Mouse (Mus musculus): Measurements from ENCODE around the gene Vezt. TPM values are rescaled to one million over a fixed set of nuclear protein-coding genes. Genes with fewer than 3 reads are reported as not detected.

Vezt gene
- polyA plus RNA-seq, 1 experiment from 2014 or later = 45.9 TPM

DNA sequence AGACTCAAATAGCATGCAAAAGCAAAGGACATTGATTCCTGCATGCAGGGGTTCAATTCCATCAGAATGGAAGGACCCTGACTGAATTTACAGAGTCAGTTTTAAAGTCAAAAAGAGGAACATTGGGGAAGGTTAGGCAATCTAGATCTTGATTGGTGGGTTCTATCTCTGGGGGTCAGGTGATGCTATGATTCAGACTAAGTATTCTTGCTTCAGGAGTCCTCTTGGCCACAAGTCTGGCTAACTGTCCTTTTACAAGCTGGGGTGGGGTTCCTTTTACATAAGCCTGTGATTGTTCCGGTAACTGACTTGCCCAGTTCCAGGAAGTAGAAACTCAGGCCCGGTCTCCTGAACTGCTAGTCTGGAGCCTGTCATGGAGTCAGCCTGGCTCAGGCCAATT lies 85.7 kb downstream of the Vezt start:
- Histone ChIP-seq H3K27me3 (ENCODE audit: control insufficient read depth, insufficient read depth, low read length) (no peaks in the 10 kb centered on the region), H3K27ac (ENCODE audit: low read depth, low read length) (no peak overlapping the region), H3K4me2 (no peak overlapping the region), H3K4me1 (ENCODE audit: control insufficient read depth, insufficient read depth, low read length) (no peaks in the 10 kb centered on the region), H3K9ac (ENCODE audit: low read length) (no peak overlapping the region), H3K36me3 (ENCODE audit: control insufficient read depth, insufficient read depth, low read length) (no peaks in the 10 kb centered on the region), H3K4me3 (ENCODE audit: low read depth, low read length) (no peak overlapping the region), H3K9me3 (ENCODE audit: control insufficient read depth, low read length) (no peaks in the 10 kb centered on the region)
- ATAC-seq (ENCODE audit: low FRiP score) (no peak), DNase-seq (ENCODE audit: low spot score, missing footprints) (no peak)
- WGBS = 94% methylated on average over 2 of the region's 2 CpGs

GRCm38 (mm10) chr10:93945843-93946499 lies 89.6 kb downstream of the Vezt start:
- Histone ChIP-seq H3K4me2 (no peak overlapping the region), H3K9me3 (ENCODE audit: control insufficient read depth, low read length) (no peaks in the 10 kb centered on the region), H3K27ac (ENCODE audit: low read depth, low read length) (no peak overlapping the region), H3K27me3 (ENCODE audit: control insufficient read depth, insufficient read depth, low read length) (no peaks in the 10 kb centered on the region), H3K4me3 (ENCODE audit: low read depth, low read length) (no peak overlapping the region), H3K36me3 (ENCODE audit: control insufficient read depth, insufficient read depth, low read length) (no peaks in the 10 kb centered on the region), H3K9ac (ENCODE audit: low read length) (no peak overlapping the region), H3K4me1 (ENCODE audit: control insufficient read depth, insufficient read depth, low read length) (no peaks in the 10 kb centered on the region)
- ATAC-seq (ENCODE audit: low FRiP score) (no peak), DNase-seq (ENCODE audit: low spot score, missing footprints) (no peak)
- 79% methylated on average over 9 of the region's 9 CpGs for WGBS

DNA sequence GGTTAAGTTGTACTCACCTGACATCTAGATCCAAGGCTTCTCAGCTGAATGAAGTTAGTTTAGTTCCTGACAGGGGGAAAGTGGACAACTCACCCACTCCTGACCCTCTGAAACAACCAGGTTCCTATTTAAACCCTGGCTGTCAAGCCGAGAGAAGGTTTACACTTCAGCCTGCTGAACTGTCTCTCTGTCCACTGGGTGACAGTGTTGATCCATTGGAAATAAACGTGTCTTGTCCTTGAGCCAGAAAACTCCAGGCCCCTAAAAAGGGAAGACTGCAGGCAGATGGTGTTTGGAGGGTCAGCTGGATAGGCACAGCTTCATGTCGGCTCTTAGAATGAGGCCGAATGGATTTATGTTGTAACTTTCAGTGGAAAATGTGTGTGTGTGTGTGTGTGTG lies 90.3 kb downstream of the Vezt start:
- Histone ChIP-seq H3K27ac (ENCODE audit: low read depth, low read length) (no peak overlapping the region), H3K36me3 (ENCODE audit: control insufficient read depth, insufficient read depth, low read length) (no peaks in the 10 kb centered on the region), H3K4me2 (no peak overlapping the region), H3K4me3 (ENCODE audit: low read depth, low read length) (no peak overlapping the region), H3K27me3 (ENCODE audit: control insufficient read depth, insufficient read depth, low read length) (no peaks in the 10 kb centered on the region), H3K9me3 (ENCODE audit: control insufficient read depth, low read length) (no peaks in the 10 kb centered on the region), H3K4me1 (ENCODE audit: control insufficient read depth, insufficient read depth, low read length) (no peaks in the 10 kb centered on the region), H3K9ac (ENCODE audit: low read length) (no peak overlapping the region)
- ATAC-seq (ENCODE audit: low FRiP score) (no peak), DNase-seq (ENCODE audit: low spot score, missing footprints) (no peak)
- 43% methylated on average over 4 of the region's 4 CpGs for WGBS

DNA sequence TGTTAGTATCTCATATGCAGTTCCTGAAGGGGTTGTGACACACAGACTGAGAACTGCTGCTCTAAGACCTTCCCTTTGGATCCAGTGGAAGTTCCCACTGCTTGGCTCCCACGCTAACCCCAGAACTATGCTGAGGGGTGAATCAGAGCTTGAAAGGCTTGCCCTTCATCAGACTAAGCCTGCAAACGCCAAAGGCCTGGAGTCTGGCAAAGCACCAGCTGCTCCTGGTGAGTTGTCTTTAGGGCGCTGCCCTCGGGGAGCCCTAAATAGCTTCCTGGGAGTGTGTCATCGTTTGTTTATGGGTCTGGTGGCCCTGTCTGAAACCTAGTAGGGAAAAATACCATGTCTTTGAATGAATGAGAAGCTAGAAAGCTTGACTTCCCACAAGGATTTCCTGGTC lies 91.4 kb downstream of the Vezt start:
- 64% methylated on average over 5 of the region's 5 CpGs for WGBS
- H3K27me3 ChIP-seq (ENCODE audit: control insufficient read depth, insufficient read depth, low read length) = no peaks in the 10 kb centered on the region
- H3K36me3 ChIP-seq (ENCODE audit: control insufficient read depth, insufficient read depth, low read length) = no peaks in the 10 kb centered on the region
- ATAC-seq (ENCODE audit: low FRiP score) (no peak), DNase-seq (ENCODE audit: low spot score, missing footprints) (no peak)
- no peak overlapping the region for H3K9ac ChIP-seq (ENCODE audit: low read length)
- H3K4me2 ChIP-seq = no peak overlapping the region
- no peak overlapping the region for H3K4me3 ChIP-seq (ENCODE audit: low read depth, low read length)
- H3K4me1 ChIP-seq (ENCODE audit: control insufficient read depth, insufficient read depth, low read length) = no peaks in the 10 kb centered on the region
- H3K27ac ChIP-seq (ENCODE audit: low read depth, low read length) = no peak overlapping the region
- H3K9me3 ChIP-seq (ENCODE audit: control insufficient read depth, low read length) = no peaks in the 10 kb centered on the region

DNA sequence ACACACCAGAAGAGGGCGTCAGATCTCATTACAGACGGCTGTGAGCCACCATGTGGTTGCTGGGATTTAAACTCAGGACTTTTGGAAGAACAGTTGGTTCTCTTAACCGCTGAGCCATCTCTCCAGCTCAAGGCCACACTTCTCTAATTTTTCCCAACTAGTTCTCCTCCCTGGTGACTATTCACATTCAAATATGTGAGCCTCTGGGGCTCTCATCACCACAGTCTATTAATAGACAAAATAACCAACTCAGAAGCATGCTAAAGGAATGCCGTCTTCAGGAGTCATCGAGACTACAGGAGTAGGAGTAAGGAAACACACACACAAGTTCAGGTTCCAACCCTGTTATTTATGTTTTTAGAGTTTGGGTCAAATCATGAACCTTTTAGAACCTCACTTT lies 95.3 kb downstream of the Vezt start:
- no peak overlapping the region for H3K4me2 ChIP-seq
- WGBS = 82% methylated on average over 5 of the region's 5 CpGs
- H3K9me3 ChIP-seq (ENCODE audit: control insufficient read depth, low read length) = no peaks in the 10 kb centered on the region
- H3K4me3 ChIP-seq (ENCODE audit: low read depth, low read length) = no peak overlapping the region
- H3K27me3 ChIP-seq (ENCODE audit: control insufficient read depth, insufficient read depth, low read length) = no peaks in the 10 kb centered on the region
- no peak for DNase-seq (ENCODE audit: low spot score, missing footprints)
- H3K4me1 ChIP-seq (ENCODE audit: control insufficient read depth, insufficient read depth, low read length) = no peaks in the 10 kb centered on the region
- ATAC-seq (ENCODE audit: low FRiP score) = no peak
- no peaks in the 10 kb centered on the region for H3K36me3 ChIP-seq (ENCODE audit: control insufficient read depth, insufficient read depth, low read length)
- H3K9ac ChIP-seq (ENCODE audit: low read length) = no peak overlapping the region
- no peak overlapping the region for H3K27ac ChIP-seq (ENCODE audit: low read depth, low read length)

DNA sequence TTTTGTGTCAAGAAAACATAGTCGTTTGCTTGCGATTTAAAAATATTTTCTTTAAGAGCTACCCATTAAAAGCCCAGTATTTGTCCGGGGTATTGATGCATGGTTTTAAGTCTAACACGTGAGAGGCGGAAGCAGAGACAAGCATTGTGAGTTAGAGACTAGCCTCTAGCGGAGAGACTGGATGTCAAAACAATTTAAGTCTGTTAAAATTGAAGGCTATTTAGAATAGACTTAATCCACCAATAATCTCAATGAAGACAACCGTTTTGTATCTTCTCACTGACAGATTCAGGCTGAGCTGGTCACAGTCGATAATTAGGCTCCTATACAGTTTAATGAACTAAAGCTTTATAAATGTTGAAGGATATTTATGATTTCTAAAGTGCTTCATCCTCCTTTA lies 95.9 kb downstream of the Vezt start:
- WGBS = 61% methylated on average over 8 of the region's 8 CpGs
- H3K4me3 ChIP-seq (ENCODE audit: low read depth, low read length) = no peak overlapping the region
- no peak overlapping the region for H3K9ac ChIP-seq (ENCODE audit: low read length)

GRCm38 (mm10) chr10:93938844-93939271 lies 96.8 kb downstream of the Vezt start:
- no peak for ATAC-seq (ENCODE audit: low FRiP score)
- H3K4me3 ChIP-seq (ENCODE audit: low read depth, low read length) = no peak overlapping the region
- H3K9me3 ChIP-seq (ENCODE audit: control insufficient read depth, low read length) = no peaks in the 10 kb centered on the region
- 90% methylated on average over 20 of the region's 20 CpGs for WGBS
- H3K27ac ChIP-seq (ENCODE audit: low read depth, low read length) = no peak overlapping the region
- no peak overlapping the region for H3K4me2 ChIP-seq
- H3K36me3 ChIP-seq (ENCODE audit: control insufficient read depth, insufficient read depth, low read length) = no peaks in the 10 kb centered on the region
- DNase-seq (ENCODE audit: low spot score, missing footprints) = no peak
- H3K9ac ChIP-seq (ENCODE audit: low read length) = no peak overlapping the region
- no peaks in the 10 kb centered on the region for H3K27me3 ChIP-seq (ENCODE audit: control insufficient read depth, insufficient read depth, low read length)
- H3K4me1 ChIP-seq (ENCODE audit: control insufficient read depth, insufficient read depth, low read length) = no peaks in the 10 kb centered on the region

More for the DNA sequence above, 95.9 kb downstream of the Vezt start:
- Histone ChIP-seq H3K4me2 (no peak overlapping the region), H3K36me3 (ENCODE audit: control insufficient read depth, insufficient read depth, low read length) (no peaks in the 10 kb centered on the region), H3K27ac (ENCODE audit: low read depth, low read length) (no peak overlapping the region), H3K27me3 (ENCODE audit: control insufficient read depth, insufficient read depth, low read length) (no peaks in the 10 kb centered on the region), H3K9me3 (ENCODE audit: control insufficient read depth, low read length) (no peaks in the 10 kb centered on the region), H3K4me1 (ENCODE audit: control insufficient read depth, insufficient read depth, low read length) (no peaks in the 10 kb centered on the region)
- DNase-seq (ENCODE audit: low spot score, missing footprints) (no peak), ATAC-seq (ENCODE audit: low FRiP score) (no peak)

GRCm38 (mm10) chr10:93933980-93934379 lies 101.6 kb downstream of the Vezt start:
- Histone ChIP-seq H3K9ac (ENCODE audit: low read length) (no peak overlapping the region), H3K4me2 (no peak overlapping the region), H3K36me3 (ENCODE audit: control insufficient read depth, insufficient read depth, low read length) (no peaks in the 10 kb centered on the region), H3K9me3 (ENCODE audit: control insufficient read depth, low read length) (no peaks in the 10 kb centered on the region), H3K27ac (ENCODE audit: low read depth, low read length) (no peak overlapping the region), H3K27me3 (ENCODE audit: control insufficient read depth, insufficient read depth, low read length) (no peaks in the 10 kb centered on the region), H3K4me3 (ENCODE audit: low read depth, low read length) (no peak overlapping the region), H3K4me1 (ENCODE audit: control insufficient read depth, insufficient read depth, low read length) (no peaks in the 10 kb centered on the region)
- WGBS = 88% methylated on average over 9 of the region's 9 CpGs
- ATAC-seq (ENCODE audit: low FRiP score) = no peak
- no peak for DNase-seq (ENCODE audit: low spot score, missing footprints)

DNA sequence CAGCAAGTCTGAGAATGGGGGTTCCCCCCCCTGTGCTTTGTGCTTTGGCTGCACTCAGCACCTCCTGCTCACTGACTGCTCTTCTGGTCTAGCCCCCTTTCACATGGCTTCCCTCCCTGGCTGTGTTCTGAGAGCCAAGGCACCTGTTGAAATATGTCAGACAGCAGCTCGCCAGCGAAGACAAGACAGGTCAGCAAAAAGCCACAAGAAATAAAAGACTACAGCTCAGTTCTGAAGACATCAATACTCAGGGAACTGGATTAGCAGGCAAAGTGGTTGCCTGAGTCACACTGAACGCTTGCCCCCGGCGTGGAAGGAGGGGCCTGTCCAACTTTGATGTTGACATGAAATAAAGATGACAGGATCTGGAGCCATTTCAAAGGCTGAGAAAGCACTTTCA lies 102.8 kb downstream of the Vezt start:
- Histone ChIP-seq H3K27me3 (ENCODE audit: control insufficient read depth, insufficient read depth, low read length) (no peaks in the 10 kb centered on the region), H3K4me2 (no peak overlapping the region), H3K9ac (ENCODE audit: low read length) (no peak overlapping the region), H3K4me1 (ENCODE audit: control insufficient read depth, insufficient read depth, low read length) (no peaks in the 10 kb centered on the region), H3K4me3 (ENCODE audit: low read depth, low read length) (no peak overlapping the region), H3K27ac (ENCODE audit: low read depth, low read length) (no peak overlapping the region), H3K36me3 (ENCODE audit: control insufficient read depth, insufficient read depth, low read length) (no peaks in the 10 kb centered on the region), H3K9me3 (ENCODE audit: control insufficient read depth, low read length) (no peaks in the 10 kb centered on the region)
- ATAC-seq (ENCODE audit: low FRiP score) (no peak), DNase-seq (ENCODE audit: low spot score, missing footprints) (no peak)
- WGBS = 64% methylated on average over 5 of the region's 5 CpGs

Data from midbrain, embryonic 11.5 days (tissue).